Mouse (Mus musculus) hindbrain, embryonic 14.5 days (tissue): ENCODE measurements at regions not wholly inside any gene's neighbourhood (a gene's known extent, or its start where the extent isn't known, plus 50 kb on each side); places are given as distances from the start of the nearest gene placed in this dataset.

Experiments used
- ATAC-seq: fragments of 200-750 bp; cut with Nextera tagmentation; 2 replicates; pipeline ENCODE4 v1.8.0; 2017; ENCODE audit warnings: moderate number of reproducible peaks, mild to moderate bottlenecking, moderate TSS enrichment, moderate library complexity; ENCODE audit not compliant: low FRiP score
- DNase-seq: peaks from one replicate; pipeline ENCODE4 v3.0.0-alpha.2; 2015; ENCODE audit warnings: low spot score
- H3K27ac ChIP-seq: fragments of 300-500 bp; sonication (generic); 2 replicates; pipeline ENCODE4 v1.5.1; 2014; ENCODE audit warnings: mild to moderate bottlenecking, moderate library complexity
- H3K27me3 ChIP-seq: fragments of 300-500 bp; sonication (generic); 2 replicates; pipeline ENCODE4 v1.6.1; 2014; ENCODE audit warnings: mild to moderate bottlenecking, low read length, mixed read lengths; ENCODE audit not compliant: control insufficient read depth, insufficient read depth
- H3K36me3 ChIP-seq: fragments of 300-500 bp; sonication (generic); replicated peaks from 2 replicates; pipeline ENCODE4 v1.6.1; 2014; ENCODE audit not compliant: control insufficient read depth, insufficient read depth
- H3K4me1 ChIP-seq: fragments of 300-500 bp; sonication (generic); replicated peaks from 2 replicates; pipeline ENCODE4 v1.6.1; 2014; ENCODE audit warnings: antibody characterized with exemption, low read length, mixed read lengths; ENCODE audit not compliant: control insufficient read depth, insufficient read depth
- H3K4me2 ChIP-seq: fragments of 300-500 bp; sonication (generic); replicated peaks from 2 replicates; pipeline ENCODE4 v1.6.1; 2014; ENCODE audit warnings: mild to moderate bottlenecking, moderate library complexity
- H3K4me3 ChIP-seq: fragments of 300-500 bp; sonication (generic); replicated peaks from 2 replicates; pipeline ENCODE4 v1.5.1; 2014; ENCODE audit warnings: mild to moderate bottlenecking, low read length
- H3K9ac ChIP-seq: fragments of 300-500 bp; sonication (generic); 2 replicates; pipeline ENCODE4 v1.6.1; 2014
- H3K9me3 ChIP-seq: fragments of 300-500 bp; sonication (generic); 2 replicates; pipeline ENCODE4 v1.6.1; 2016; ENCODE audit warnings: low read length; ENCODE audit not compliant: control insufficient read depth
- WGBS: fragments of 180-500 bp; shearing (Covaris S2); extraction: QIAGEN DNeasy Blood & Tissue Kit; methylation state at CpG from one replicate; pipeline ENCODE4 v1.1.7; 2014; 5-methylcytosine and 5-hydroxymethylcytosine counted together

GRCm38 (mm10) chr6:14632837-14633236 is 122.2 kb downstream of the Ppp1r3a start:
- DNase-seq = no peak
- Histone ChIP-seq H3K4me2 (no peak overlapping the region), H3K4me1 (no peaks in the 10 kb centered on the region), H3K9me3 (no peaks in the 10 kb centered on the region), H3K9ac (no peak overlapping the region), H3K4me3 (no peak overlapping the region), H3K36me3 (no peaks in the 10 kb centered on the region), H3K27ac (no peak overlapping the region), H3K27me3 (no peaks in the 10 kb centered on the region)
- WGBS = 87% methylated on average over 4 of the region's 4 CpGs
- ATAC-seq = no peak

- Histone ChIP-seq H3K27me3 (no peaks in the 10 kb centered on the region), H3K27ac (no peak overlapping the region), H3K36me3 (no peaks in the 10 kb centered on the region), H3K9me3 (no peaks in the 10 kb centered on the region), H3K4me1 (no peaks in the 10 kb centered on the region), H3K9ac (no peak overlapping the region), H3K4me3 (no peak overlapping the region), H3K4me2 (no peak overlapping the region)
- ATAC-seq (no peak), DNase-seq (no peak)
- 52% methylated on average over 2 of the region's 2 CpGs for WGBS
Measured at GRCm38 (mm10) chr6:14631719-14632445, 123.2 kb downstream of the Ppp1r3a start.

GRCm38 (mm10) chr6:14616629-14617028 is 138.4 kb downstream of the Ppp1r3a start:
- no peak for ATAC-seq
- Histone ChIP-seq H3K9me3 (no peaks in the 10 kb centered on the region), H3K4me2 (no peak overlapping the region), H3K4me1 (no peaks in the 10 kb centered on the region), H3K9ac (no peak overlapping the region), H3K27me3 (no peaks in the 10 kb centered on the region), H3K27ac (no peak overlapping the region), H3K36me3 (no peaks in the 10 kb centered on the region), H3K4me3 (no peak overlapping the region)
- WGBS = 82% methylated on average over 3 of the region's 3 CpGs
- no peak for DNase-seq

GRCm38 (mm10) chr6:14608076-14608475 is 147.0 kb downstream of the Ppp1r3a start:
- Histone ChIP-seq H3K4me3 (no peak overlapping the region), H3K36me3 (no peaks in the 10 kb centered on the region), H3K9ac (no peak overlapping the region), H3K27me3 (no peaks in the 10 kb centered on the region), H3K27ac (no peak overlapping the region), H3K4me2 (no peak overlapping the region), H3K4me1 (no peaks in the 10 kb centered on the region), H3K9me3 (no peaks in the 10 kb centered on the region)
- ATAC-seq (no peak), DNase-seq (no peak)

- DNase-seq = peak; percentile 48
- Histone ChIP-seq H3K4me2 (peak overlapping the region; percentile 25), H3K9me3 (no peaks in the 10 kb centered on the region), H3K4me1 (0 out of 2 replicates have a peak, but pooled peaks cover 9% of the 10 kb centered on the region), H3K27me3 (no peaks in the 10 kb centered on the region), H3K9ac (no peak overlapping the region), H3K36me3 (no peaks in the 10 kb centered on the region), H3K4me3 (no peak overlapping the region), H3K27ac (no peak overlapping the region)
- WGBS = 49% methylated on average over 13 of the region's 13 CpGs
- peak; percentile 91 for ATAC-seq
Measured at GRCm38 (mm10) chr6:14600543-14601249, 154.4 kb downstream of the Ppp1r3a start.

GRCm38 (mm10) chr6:14596880-14597466 is 158.1 kb downstream of the Ppp1r3a start:
- 89% methylated on average over 4 of the region's 4 CpGs for WGBS
- 0 out of 2 replicates have a peak, but pooled peaks cover under 1% of the 10 kb centered on the region for H3K9me3 ChIP-seq
- no peak overlapping the region for H3K9ac ChIP-seq
- ATAC-seq = no peak
- no peak overlapping the region for H3K4me2 ChIP-seq
- H3K4me1 ChIP-seq = 0 out of 2 replicates have a peak, but pooled peaks cover 9% of the 10 kb centered on the region
- H3K36me3 ChIP-seq = no peaks in the 10 kb centered on the region
- no peak overlapping the region for H3K4me3 ChIP-seq
- H3K27me3 ChIP-seq = no peaks in the 10 kb centered on the region
- DNase-seq = no peak
- no peak overlapping the region for H3K27ac ChIP-seq

- H3K9me3 ChIP-seq = no peaks in the 10 kb centered on the region
- no peaks in the 10 kb centered on the region for H3K27me3 ChIP-seq
- no peak overlapping the region for H3K4me2 ChIP-seq
- no peaks in the 10 kb centered on the region for H3K36me3 ChIP-seq
- no peak overlapping the region for H3K4me3 ChIP-seq
- H3K4me1 ChIP-seq = no peaks in the 10 kb centered on the region
- 45% methylated on average over 1 of the region's 1 CpGs for WGBS
- ATAC-seq (no peak), DNase-seq (peak; percentile 80)
- H3K9ac ChIP-seq = no peak overlapping the region
- no peak overlapping the region for H3K27ac ChIP-seq
Measured at GRCm38 (mm10) chr6:14585827-14586226, 169.2 kb downstream of the Ppp1r3a start.

- DNase-seq = no peak
- H3K9ac ChIP-seq = no peak overlapping the region
- H3K9me3 ChIP-seq = no peaks in the 10 kb centered on the region
- H3K36me3 ChIP-seq = no peaks in the 10 kb centered on the region
- H3K27ac ChIP-seq = no peak overlapping the region
- no peak overlapping the region for H3K4me3 ChIP-seq
- ATAC-seq = no peak
- no peaks in the 10 kb centered on the region for H3K27me3 ChIP-seq
- no peaks in the 10 kb centered on the region for H3K4me1 ChIP-seq
- H3K4me2 ChIP-seq = no peak overlapping the region
- WGBS = 63% methylated on average over 1 of the region's 1 CpGs
Measured at GRCm38 (mm10) chr6:14583829-14584228, 171.2 kb downstream of the Ppp1r3a start.

- Histone ChIP-seq H3K4me3 (no peak overlapping the region), H3K27ac (no peak overlapping the region), H3K9me3 (no peaks in the 10 kb centered on the region), H3K27me3 (no peaks in the 10 kb centered on the region), H3K4me2 (no peak overlapping the region), H3K36me3 (no peaks in the 10 kb centered on the region), H3K4me1 (no peaks in the 10 kb centered on the region), H3K9ac (no peak overlapping the region)
- DNase-seq (no peak), ATAC-seq (no peak)
- WGBS = 82% methylated on average over 3 of the region's 3 CpGs
Measured at GRCm38 (mm10) chr6:14574607-14575006, 180.5 kb downstream of the Ppp1r3a start.
